Mouse (Mus musculus): ENCODE results near the gene Lgalsl. TPM values are rescaled to one million over a fixed set of nuclear protein-coding genes. Genes with fewer than 3 reads are reported as not detected.
A peak's percentile ranks its signal among the peaks of the same experiment; 100 is the strongest.

Gene Lgalsl
- polyA plus RNA-seq, 1 experiment from 2014 or later: 33.6 TPM

DNA sequence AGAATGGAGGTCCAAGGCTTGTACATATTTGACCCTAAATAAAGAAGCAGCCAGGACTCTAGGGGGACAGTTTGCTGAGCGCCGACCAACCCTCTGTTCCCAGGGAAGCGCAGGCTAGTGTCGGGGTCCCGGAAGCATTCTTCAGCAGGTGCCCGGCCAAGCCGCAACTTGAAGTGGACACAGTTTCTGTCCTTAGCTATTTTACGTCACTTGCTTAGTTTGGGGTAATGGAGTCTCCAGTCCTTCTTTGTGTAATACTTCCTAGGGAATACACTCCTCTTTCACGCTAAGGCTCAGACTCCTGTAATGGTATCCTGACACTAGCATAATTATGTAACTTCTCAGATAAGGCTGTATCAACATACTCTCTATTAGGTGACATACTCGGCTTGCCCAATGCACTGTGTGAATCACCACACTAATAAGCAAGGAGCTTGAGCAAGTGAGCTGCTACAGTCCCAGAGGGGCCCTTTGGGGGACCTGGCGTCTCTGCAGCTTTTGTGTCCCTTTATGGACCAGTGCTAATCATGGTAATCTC is 813 bp upstream of the Lgalsl start:
- Histone ChIP-seq H3K27ac (ENCODE audit: low read length) (peak overlapping the region; percentile 82), H3K9ac (ENCODE audit: low read length) (peak overlapping the region; percentile 96), H3K4me1 (ENCODE audit: control insufficient read depth, insufficient read depth, low read length) (peaks cover 19% of the 10 kb centered on the region), H3K27me3 (ENCODE audit: control insufficient read depth, insufficient read depth, low read length) (no peaks in the 10 kb centered on the region), H3K4me3 (replicated peaks; ENCODE audit: low read length) (peak overlapping the region; percentile 95), H3K36me3 (ENCODE audit: control insufficient read depth, insufficient read depth, low read length) (peaks cover 10% of the 10 kb centered on the region; the same call in 1 of the 2 replicates), H3K4me2 (ENCODE audit: low read depth, low read length) (peak overlapping the region; percentile 93), H3K9me3 (replicated peaks; ENCODE audit: control insufficient read depth, low read length) (no peaks in the 10 kb centered on the region)
- WGBS: 12% methylated on average over 11 of the region's 11 CpGs
- peak; percentile 26; the same call in 1 of the 2 replicates for ATAC-seq (ENCODE audit: insufficient read depth, low FRiP score)

DNA sequence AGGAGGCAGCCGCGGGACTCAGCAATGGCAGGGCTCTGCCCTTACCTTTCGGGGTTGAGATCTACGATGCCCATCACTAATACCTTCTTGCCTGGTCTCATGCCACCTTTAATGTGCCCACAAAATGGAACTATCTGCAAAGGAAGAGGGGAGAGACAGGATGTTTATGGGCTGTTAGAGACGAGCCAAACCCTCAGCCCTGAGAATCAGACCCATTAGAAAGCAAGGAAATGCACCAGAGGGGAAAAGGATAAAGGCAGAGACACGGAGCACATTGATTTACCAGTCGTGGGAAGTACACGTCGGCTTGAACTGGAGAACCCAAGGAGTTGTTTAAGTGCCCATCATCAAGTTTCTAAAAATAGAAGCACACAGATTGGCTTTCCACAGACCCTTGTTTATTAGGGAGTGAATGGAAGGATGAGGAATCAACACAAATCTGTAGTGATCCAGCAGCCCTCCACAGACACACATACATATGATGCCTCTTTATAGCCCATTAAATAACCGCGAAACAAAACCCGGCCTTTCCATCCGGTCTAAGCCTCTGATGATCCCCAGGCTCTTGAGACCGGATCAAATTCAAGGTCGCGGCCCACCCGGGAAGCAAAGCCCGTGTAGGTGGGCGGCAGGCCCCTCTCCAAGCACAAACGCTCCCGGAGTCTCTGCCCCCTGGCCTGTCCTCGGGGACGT is 717 bp downstream of the Lgalsl start:
- H3K4me2 ChIP-seq (ENCODE audit: low read depth, low read length): peak overlapping the region; percentile 93
- no peaks in the 10 kb centered on the region for H3K9me3 ChIP-seq (replicated peaks; ENCODE audit: control insufficient read depth, low read length)
- H3K27ac ChIP-seq (ENCODE audit: low read length): peak overlapping the region; percentile 82
- ATAC-seq (ENCODE audit: insufficient read depth, low FRiP score): no peak
- peak overlapping the region; percentile 96 for H3K9ac ChIP-seq (ENCODE audit: low read length)
- H3K27me3 ChIP-seq (ENCODE audit: control insufficient read depth, insufficient read depth, low read length): no peaks in the 10 kb centered on the region
- peaks cover 19% of the 10 kb centered on the region for H3K4me1 ChIP-seq (ENCODE audit: control insufficient read depth, insufficient read depth, low read length)
- H3K36me3 ChIP-seq (ENCODE audit: control insufficient read depth, insufficient read depth, low read length): peaks cover 14% of the 10 kb centered on the region; the same call in 1 of the 2 replicates
- WGBS: 13% methylated on average over 23 of the region's 23 CpGs
- H3K4me3 ChIP-seq (replicated peaks; ENCODE audit: low read length): peak overlapping the region; percentile 95

GRCm38 (mm10) chr11:20829056-20829686 is 1.7 kb downstream of the Lgalsl start:
- Histone ChIP-seq H3K4me2 (ENCODE audit: low read depth, low read length) (peak overlapping the region; percentile 93), H3K4me1 (ENCODE audit: control insufficient read depth, insufficient read depth, low read length) (peaks cover 19% of the 10 kb centered on the region), H3K4me3 (replicated peaks; ENCODE audit: low read length) (peak overlapping the region; percentile 12; the same call in 1 of the 2 replicates), H3K36me3 (ENCODE audit: control insufficient read depth, insufficient read depth, low read length) (peaks cover 14% of the 10 kb centered on the region; the same call in 1 of the 2 replicates), H3K9ac (ENCODE audit: low read length) (0 out of 2 replicates have a peak overlapping the region, but pooled peaks have one; percentile 15), H3K27me3 (ENCODE audit: control insufficient read depth, insufficient read depth, low read length) (no peaks in the 10 kb centered on the region), H3K9me3 (replicated peaks; ENCODE audit: control insufficient read depth, low read length) (no peaks in the 10 kb centered on the region), H3K27ac (ENCODE audit: low read length) (no peak overlapping the region)
- 45% methylated on average over 9 of the region's 9 CpGs for WGBS
- no peak for ATAC-seq (ENCODE audit: insufficient read depth, low FRiP score)

DNA sequence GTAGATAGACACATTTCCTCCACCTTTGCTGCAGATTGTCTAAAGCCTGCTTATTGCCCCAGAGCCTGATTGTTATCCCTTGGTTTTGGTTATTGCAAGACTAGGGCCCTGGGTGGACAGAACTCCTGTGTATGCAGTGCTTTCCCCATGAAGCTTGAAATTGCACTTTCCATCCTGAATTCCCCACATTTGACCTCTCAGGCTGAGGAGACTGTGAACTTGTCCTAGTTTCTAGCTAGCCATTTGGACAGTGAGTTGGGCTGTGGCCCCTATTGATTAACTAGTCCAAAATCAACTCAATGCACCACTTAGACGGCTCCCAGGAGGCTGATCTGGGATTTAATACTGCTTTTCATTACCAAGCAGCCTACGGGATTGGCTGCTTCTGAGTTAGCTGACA is 6.9 kb downstream of the Lgalsl start:
- H3K9ac ChIP-seq (ENCODE audit: low read length): no peak overlapping the region
- no peak overlapping the region for H3K4me3 ChIP-seq (replicated peaks; ENCODE audit: low read length)
- H3K36me3 ChIP-seq (ENCODE audit: control insufficient read depth, insufficient read depth, low read length): peaks cover 14% of the 10 kb centered on the region; the same call in 1 of the 2 replicates
- no peaks in the 10 kb centered on the region for H3K9me3 ChIP-seq (replicated peaks; ENCODE audit: control insufficient read depth, low read length)
- ATAC-seq (ENCODE audit: insufficient read depth, low FRiP score): no peak
- WGBS: 72% methylated on average over 2 of the region's 2 CpGs
- no peaks in the 10 kb centered on the region for H3K27me3 ChIP-seq (ENCODE audit: control insufficient read depth, insufficient read depth, low read length)
- no peak overlapping the region for H3K27ac ChIP-seq (ENCODE audit: low read length)
- no peaks in the 10 kb centered on the region for H3K4me1 ChIP-seq (ENCODE audit: control insufficient read depth, insufficient read depth, low read length)
- H3K4me2 ChIP-seq (ENCODE audit: low read depth, low read length): no peak overlapping the region

GRCm38 (mm10) chr11:20823301-20823700 is 7.6 kb downstream of the Lgalsl start:
- Histone ChIP-seq H3K4me1 (ENCODE audit: control insufficient read depth, insufficient read depth, low read length) (no peaks in the 10 kb centered on the region), H3K4me3 (replicated peaks; ENCODE audit: low read length) (no peak overlapping the region), H3K27me3 (ENCODE audit: control insufficient read depth, insufficient read depth, low read length) (no peaks in the 10 kb centered on the region), H3K27ac (ENCODE audit: low read length) (no peak overlapping the region), H3K36me3 (ENCODE audit: control insufficient read depth, insufficient read depth, low read length) (peaks cover 14% of the 10 kb centered on the region; the same call in 1 of the 2 replicates), H3K9ac (ENCODE audit: low read length) (no peak overlapping the region), H3K9me3 (replicated peaks; ENCODE audit: control insufficient read depth, low read length) (no peaks in the 10 kb centered on the region), H3K4me2 (ENCODE audit: low read depth, low read length) (no peak overlapping the region)
- ATAC-seq (ENCODE audit: insufficient read depth, low FRiP score): no peak
- WGBS: 83% methylated on average over 2 of the region's 2 CpGs

DNA sequence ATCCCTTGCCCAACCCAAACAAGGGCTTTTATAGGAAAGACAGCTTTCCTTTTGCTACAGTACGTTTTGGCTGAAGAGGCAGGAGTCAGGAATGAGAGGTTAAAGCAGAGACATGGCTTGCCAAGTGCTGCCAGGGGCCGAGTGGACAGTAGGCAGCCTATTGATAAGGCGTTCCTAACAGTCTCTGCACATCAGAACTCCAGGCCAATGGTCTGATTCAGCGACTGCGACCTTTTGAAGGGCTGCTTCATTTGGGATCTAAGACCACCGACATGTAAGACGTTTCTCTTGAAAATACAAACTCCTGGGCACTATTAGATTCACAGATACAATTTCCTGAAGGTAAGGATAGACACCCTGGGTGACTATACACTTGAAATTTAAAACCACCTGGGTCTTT is 9.5 kb downstream of the Lgalsl start:
- Histone ChIP-seq H3K9ac (ENCODE audit: low read length) (no peak overlapping the region), H3K27ac (ENCODE audit: low read length) (no peak overlapping the region), H3K9me3 (replicated peaks; ENCODE audit: control insufficient read depth, low read length) (no peaks in the 10 kb centered on the region), H3K36me3 (ENCODE audit: control insufficient read depth, insufficient read depth, low read length) (peaks cover 4% of the 10 kb centered on the region; the same call in 1 of the 2 replicates), H3K4me1 (ENCODE audit: control insufficient read depth, insufficient read depth, low read length) (no peaks in the 10 kb centered on the region), H3K4me3 (replicated peaks; ENCODE audit: low read length) (no peak overlapping the region), H3K27me3 (ENCODE audit: control insufficient read depth, insufficient read depth, low read length) (no peaks in the 10 kb centered on the region), H3K4me2 (ENCODE audit: low read depth, low read length) (no peak overlapping the region)
- no peak for ATAC-seq (ENCODE audit: insufficient read depth, low FRiP score)
- WGBS: 75% methylated on average over 7 of the region's 7 CpGs

DNA sequence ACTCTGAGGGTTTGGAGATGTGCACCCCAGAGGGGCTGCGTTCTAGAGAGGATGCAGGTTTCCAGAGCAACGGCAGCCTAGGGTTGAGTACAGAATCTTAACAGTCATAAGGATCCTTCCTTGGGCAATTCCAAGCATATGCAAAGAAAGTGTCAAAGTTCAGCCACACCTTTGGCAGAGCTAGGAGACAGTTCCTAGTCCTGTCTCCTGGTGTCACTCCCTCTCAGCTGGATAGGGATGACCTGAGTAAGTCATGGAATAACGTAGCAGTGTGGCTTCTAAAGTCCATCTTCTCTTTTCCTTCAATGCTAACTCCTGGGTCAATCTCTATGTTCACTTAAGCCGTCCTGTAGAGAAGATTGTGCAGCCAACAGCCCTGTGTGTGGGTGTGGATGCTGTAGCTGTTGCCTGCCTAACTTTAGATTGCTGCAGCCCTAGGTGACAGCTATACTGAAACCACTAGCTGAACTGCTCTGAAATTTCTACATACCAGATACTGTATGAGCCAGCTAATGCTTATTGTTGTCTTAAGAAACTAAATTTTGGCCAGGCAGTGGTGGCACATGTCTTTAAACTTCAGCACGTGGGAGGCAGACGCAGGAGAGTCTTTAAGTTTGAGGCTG is 16.8 kb downstream of the Lgalsl start:
- no peak for ATAC-seq (ENCODE audit: insufficient read depth, low FRiP score)
- no peaks in the 10 kb centered on the region for H3K27me3 ChIP-seq (ENCODE audit: control insufficient read depth, insufficient read depth, low read length)
- no peak overlapping the region for H3K9ac ChIP-seq (ENCODE audit: low read length)
- no peaks in the 10 kb centered on the region for H3K36me3 ChIP-seq (ENCODE audit: control insufficient read depth, insufficient read depth, low read length)
- WGBS: 84% methylated on average over 6 of the region's 6 CpGs
- H3K27ac ChIP-seq (ENCODE audit: low read length): no peak overlapping the region
- no peaks in the 10 kb centered on the region for H3K4me1 ChIP-seq (ENCODE audit: control insufficient read depth, insufficient read depth, low read length)
- H3K4me3 ChIP-seq (replicated peaks; ENCODE audit: low read length): no peak overlapping the region
- no peaks in the 10 kb centered on the region for H3K9me3 ChIP-seq (replicated peaks; ENCODE audit: control insufficient read depth, low read length)
- no peak overlapping the region for H3K4me2 ChIP-seq (ENCODE audit: low read depth, low read length)

GRCm38 (mm10) chr11:20812153-20812887 is 18.5 kb downstream of the Lgalsl start:
- Histone ChIP-seq H3K9ac (ENCODE audit: low read length) (no peak overlapping the region), H3K4me2 (ENCODE audit: low read depth, low read length) (no peak overlapping the region), H3K4me1 (ENCODE audit: control insufficient read depth, insufficient read depth, low read length) (no peaks in the 10 kb centered on the region), H3K4me3 (replicated peaks; ENCODE audit: low read length) (no peak overlapping the region), H3K27ac (ENCODE audit: low read length) (no peak overlapping the region), H3K9me3 (replicated peaks; ENCODE audit: control insufficient read depth, low read length) (no peaks in the 10 kb centered on the region), H3K36me3 (ENCODE audit: control insufficient read depth, insufficient read depth, low read length) (no peaks in the 10 kb centered on the region), H3K27me3 (ENCODE audit: control insufficient read depth, insufficient read depth, low read length) (no peaks in the 10 kb centered on the region)
- ATAC-seq (ENCODE audit: insufficient read depth, low FRiP score): no peak
- WGBS: 73% methylated on average over 5 of the region's 5 CpGs

Data from stomach, embryonic 16.5 days (tissue).